Mouse (Mus musculus) forebrain, embryonic 15.5 days (tissue): ENCODE results near the gene Tspear. TPM values are rescaled to one million over a fixed set of nuclear protein-coding genes. Genes with fewer than 3 reads are reported as not detected.
A peak's percentile ranks its signal among the peaks of the same experiment; 100 is the strongest.

Experiments used
- ATAC-seq: fragments of 200-750 bp; cut with Nextera tagmentation; replicated peaks from 2 replicates; pipeline ENCODE4 v1.8.0; 2017; ENCODE audit warnings: mild to moderate bottlenecking, moderate TSS enrichment, moderate library complexity
- H3K27ac ChIP-seq: fragments of 300-500 bp; sonication (generic); replicated peaks from 2 replicates; pipeline ENCODE4 v1.5.1; 2015; ENCODE audit warnings: mild to moderate bottlenecking, inconsistent platforms
- H3K27me3 ChIP-seq: fragments of 300-500 bp; sonication (generic); 2 replicates; pipeline ENCODE4 v1.6.1; 2015; ENCODE audit warnings: inconsistent platforms
- H3K36me3 ChIP-seq: fragments of 300-500 bp; sonication (generic); 2 replicates; pipeline ENCODE4 v1.6.1; 2015; ENCODE audit warnings: mild to moderate bottlenecking, inconsistent platforms
- H3K4me1 ChIP-seq: fragments of 300-500 bp; sonication (generic); 2 replicates; pipeline ENCODE4 v1.6.1; 2015; ENCODE audit warnings: inconsistent platforms
- H3K4me2 ChIP-seq: fragments of 300-500 bp; sonication (generic); replicated peaks from 2 replicates; pipeline ENCODE4 v1.6.1; 2015; ENCODE audit warnings: mild to moderate bottlenecking, inconsistent platforms
- H3K4me3 ChIP-seq: fragments of 300-500 bp; sonication (generic); 2 replicates; pipeline ENCODE4 v1.5.1; 2015; ENCODE audit warnings: mild to moderate bottlenecking, inconsistent platforms
- H3K9ac ChIP-seq: fragments of 300-500 bp; sonication (generic); replicated peaks from 2 replicates; pipeline ENCODE4 v1.6.1; 2015; ENCODE audit warnings: mild to moderate bottlenecking, inconsistent platforms
- H3K9me3 ChIP-seq: fragments of 300-500 bp; sonication (generic); 2 replicates; pipeline ENCODE4 v1.6.1; 2016; ENCODE audit warnings: inconsistent platforms
- WGBS: fragments of 180-500 bp; shearing (Covaris S2); methylation state at CpG from one replicate; pipeline ENCODE4 v1.1.7; 2015; ENCODE audit warnings: mixed read lengths; 5-methylcytosine and 5-hydroxymethylcytosine counted together
- polyA plus RNA-seq: library from polyadenylated mRNA; unstranded; fragments of >200 nt; fragmentation: Nextera tagmentation; extraction: Ambion mirVana; gene quantifications from 2 replicates; pipeline ENCODE4 v1.2.1, GENCODE M21; 2015

The Tspear gene
- polyA plus RNA-seq, result 0.17 and 0.52 TPM in 2 replicates

GRCm38 (mm10) chr10:77685895-77686664 lies at the start of gene Tspear:
Tspear (plus strand) TSS chr10:77686569.
- Histone ChIP-seq H3K27me3 (peaks cover 24% of the 10 kb centered on the region; the same call in 1 of the 2 replicates), H3K4me2 (no peak within 1 kb of the TSS), H3K9me3 (no peaks in the 10 kb centered on the region), H3K9ac (no peak within 1 kb of the TSS), H3K36me3 (no peaks in the 10 kb centered on the region), H3K27ac (no peak within 1 kb of the TSS), H3K4me1 (no peaks in the 10 kb centered on the region), H3K4me3 (no peak within 1 kb of the TSS)
- ATAC-seq, result no peak
- 11% methylated on average over 22 of the region's 22 CpGs for WGBS

- Histone ChIP-seq H3K4me2 (no peak overlapping the region), H3K36me3 (peaks cover 44% of the 10 kb centered on the region), H3K27me3 (no peaks in the 10 kb centered on the region), H3K4me1 (peaks cover 5% of the 10 kb centered on the region; the same call in 1 of the 2 replicates), H3K27ac (no peak overlapping the region), H3K4me3 (no peak overlapping the region), H3K9me3 (no peaks in the 10 kb centered on the region), H3K9ac (no peak overlapping the region)
- WGBS, result 79% methylated on average over 6 of the region's 6 CpGs
- no peak for ATAC-seq
These were observed 47.4 kb upstream of the Tspear start for GRCm38 (mm10) chr10:77638956-77639355.

- no peaks in the 10 kb centered on the region for H3K9me3 ChIP-seq
- no peak overlapping the region for H3K9ac ChIP-seq
- H3K27ac ChIP-seq, result no peak overlapping the region
- H3K36me3 ChIP-seq, result peaks cover 46% of the 10 kb centered on the region
- no peak overlapping the region for H3K4me3 ChIP-seq
- WGBS, result 84% methylated on average over 7 of the region's 7 CpGs
- H3K4me1 ChIP-seq, result peaks cover 5% of the 10 kb centered on the region; the same call in 1 of the 2 replicates
- no peak for ATAC-seq
- no peak overlapping the region for H3K4me2 ChIP-seq
- no peaks in the 10 kb centered on the region for H3K27me3 ChIP-seq
These were observed 43.2 kb upstream of the Tspear start for GRCm38 (mm10) chr10:77643160-77643559.

GRCm38 (mm10) chr10:77645571-77645970 lies 40.8 kb upstream of the Tspear start:
- Histone ChIP-seq H3K4me3 (no peak overlapping the region), H3K27me3 (no peaks in the 10 kb centered on the region), H3K9ac (no peak overlapping the region), H3K9me3 (no peaks in the 10 kb centered on the region), H3K4me1 (no peaks in the 10 kb centered on the region), H3K4me2 (no peak overlapping the region), H3K36me3 (peaks cover 46% of the 10 kb centered on the region), H3K27ac (no peak overlapping the region)
- WGBS, result 93% methylated on average over 5 of the region's 5 CpGs
- no peak for ATAC-seq

- Histone ChIP-seq H3K9ac (no peak overlapping the region), H3K4me1 (no peaks in the 10 kb centered on the region), H3K4me2 (no peak overlapping the region), H3K27me3 (no peaks in the 10 kb centered on the region), H3K36me3 (peaks cover 31% of the 10 kb centered on the region), H3K9me3 (no peaks in the 10 kb centered on the region), H3K27ac (no peak overlapping the region; the same call in 1 of the 2 replicates), H3K4me3 (no peak overlapping the region)
- peak; percentile 45 for ATAC-seq
- 76% methylated on average over 1 of the region's 1 CpGs for WGBS
These were observed 38.9 kb upstream of the Tspear start for GRCm38 (mm10) chr10:77647461-77647860.

- Histone ChIP-seq H3K27me3 (no peaks in the 10 kb centered on the region), H3K4me3 (no peak overlapping the region), H3K4me1 (no peaks in the 10 kb centered on the region), H3K4me2 (no peak overlapping the region), H3K36me3 (peaks cover 30% of the 10 kb centered on the region), H3K9me3 (no peaks in the 10 kb centered on the region), H3K27ac (no peak overlapping the region; the same call in 1 of the 2 replicates), H3K9ac (no peak overlapping the region)
- WGBS, result 88% methylated on average over 8 of the region's 8 CpGs
- ATAC-seq, result no peak
These were observed 38.5 kb upstream of the Tspear start for GRCm38 (mm10) chr10:77647901-77648300.

- H3K9ac ChIP-seq, result no peak overlapping the region
- no peaks in the 10 kb centered on the region for H3K9me3 ChIP-seq
- H3K4me2 ChIP-seq, result no peak overlapping the region
- H3K4me1 ChIP-seq, result no peaks in the 10 kb centered on the region
- ATAC-seq, result no peak
- H3K27ac ChIP-seq, result no peak overlapping the region
- no peaks in the 10 kb centered on the region for H3K27me3 ChIP-seq
- WGBS, result 86% methylated on average over 9 of the region's 9 CpGs
- H3K4me3 ChIP-seq, result no peak overlapping the region
- no peaks in the 10 kb centered on the region for H3K36me3 ChIP-seq
These were observed 34.3 kb upstream of the Tspear start for GRCm38 (mm10) chr10:77652046-77652445.

GRCm38 (mm10) chr10:77658286-77658994 lies 27.9 kb upstream of the Tspear start:
- no peaks in the 10 kb centered on the region for H3K4me1 ChIP-seq
- H3K36me3 ChIP-seq, result no peaks in the 10 kb centered on the region
- no peaks in the 10 kb centered on the region for H3K9me3 ChIP-seq
- 79% methylated on average over 15 of the region's 15 CpGs for WGBS
- no peak for ATAC-seq
- H3K27me3 ChIP-seq, result no peaks in the 10 kb centered on the region
- no peak overlapping the region for H3K4me3 ChIP-seq
- no peak overlapping the region for H3K27ac ChIP-seq
- no peak overlapping the region for H3K4me2 ChIP-seq
- no peak overlapping the region for H3K9ac ChIP-seq

- ATAC-seq, result no peak
- Histone ChIP-seq H3K27me3 (no peaks in the 10 kb centered on the region), H3K9me3 (no peaks in the 10 kb centered on the region), H3K27ac (no peak overlapping the region), H3K9ac (no peak overlapping the region), H3K4me2 (no peak overlapping the region), H3K4me1 (no peaks in the 10 kb centered on the region), H3K4me3 (no peak overlapping the region), H3K36me3 (no peaks in the 10 kb centered on the region)
- 59% methylated on average over 43 of the region's 43 CpGs for WGBS
These were observed 22.3 kb upstream of the Tspear start for GRCm38 (mm10) chr10:77663949-77664665.

GRCm38 (mm10) chr10:77666342-77666741 lies 20.0 kb upstream of the Tspear start:
- Histone ChIP-seq H3K36me3 (no peaks in the 10 kb centered on the region), H3K27ac (no peak overlapping the region), H3K9me3 (no peaks in the 10 kb centered on the region), H3K4me1 (no peaks in the 10 kb centered on the region), H3K4me2 (no peak overlapping the region), H3K4me3 (no peak overlapping the region), H3K27me3 (no peaks in the 10 kb centered on the region), H3K9ac (no peak overlapping the region)
- no peak for ATAC-seq
- 69% methylated on average over 8 of the region's 8 CpGs for WGBS

GRCm38 (mm10) chr10:77667402-77667801 lies 19.0 kb upstream of the Tspear start:
- no peak overlapping the region for H3K4me3 ChIP-seq
- no peaks in the 10 kb centered on the region for H3K4me1 ChIP-seq
- no peak overlapping the region for H3K4me2 ChIP-seq
- 69% methylated on average over 4 of the region's 4 CpGs for WGBS
- no peaks in the 10 kb centered on the region for H3K27me3 ChIP-seq
- H3K27ac ChIP-seq, result no peak overlapping the region
- H3K9ac ChIP-seq, result no peak overlapping the region
- no peak for ATAC-seq
- H3K36me3 ChIP-seq, result no peaks in the 10 kb centered on the region
- no peaks in the 10 kb centered on the region for H3K9me3 ChIP-seq

GRCm38 (mm10) chr10:77670710-77671109 lies 15.7 kb upstream of the Tspear start:
- no peak overlapping the region for H3K4me3 ChIP-seq
- H3K9me3 ChIP-seq, result no peaks in the 10 kb centered on the region
- no peak overlapping the region for H3K27ac ChIP-seq
- H3K27me3 ChIP-seq, result no peaks in the 10 kb centered on the region
- no peak for ATAC-seq
- 81% methylated on average over 4 of the region's 4 CpGs for WGBS
- H3K4me1 ChIP-seq, result no peaks in the 10 kb centered on the region
- no peak overlapping the region for H3K9ac ChIP-seq
- H3K36me3 ChIP-seq, result no peaks in the 10 kb centered on the region
- no peak overlapping the region for H3K4me2 ChIP-seq
